Mouse (Mus musculus) embryonic facial prominence, embryonic 14.5 days (tissue): ENCODE data around the gene Mgrn1. TPM values are rescaled to one million over a fixed set of nuclear protein-coding genes. Genes with fewer than 3 reads are reported as not detected.

Experiments
- ATAC-seq: fragments of 200-750 bp; cut with Nextera tagmentation; 2 replicates; pipeline ENCODE4 v1.8.0; 2017; ENCODE audit warnings: low read depth, moderate number of reproducible peaks, moderate TSS enrichment
- DNase-seq: peaks from one replicate; pipeline ENCODE4 v3.0.0-alpha.2; 2015; ENCODE audit warnings: low spot score
- H3K27ac ChIP-seq: fragments of 300-500 bp; sonication (generic); replicated peaks from 2 replicates; pipeline ENCODE4 v1.5.1; 2014; ENCODE audit warnings: low read depth, mild to moderate bottlenecking, low read length, moderate library complexity
- H3K27me3 ChIP-seq: fragments of 300-500 bp; sonication (generic); replicated peaks from 2 replicates; pipeline ENCODE4 v1.6.1; 2014; ENCODE audit warnings: low read length; ENCODE audit not compliant: control insufficient read depth, insufficient read depth
- H3K36me3 ChIP-seq: fragments of 300-500 bp; sonication (generic); 2 replicates; pipeline ENCODE4 v1.6.1; 2014; ENCODE audit warnings: low read length, mixed read lengths; ENCODE audit not compliant: control insufficient read depth, insufficient read depth
- H3K4me1 ChIP-seq: fragments of 300-500 bp; sonication (generic); 2 replicates; pipeline ENCODE4 v1.6.1; 2014; ENCODE audit warnings: antibody characterized with exemption, low read length; ENCODE audit not compliant: control insufficient read depth, insufficient read depth
- H3K4me2 ChIP-seq: fragments of 300-500 bp; sonication (generic); 2 replicates; pipeline ENCODE4 v1.6.1; 2014; ENCODE audit warnings: low read depth, mild to moderate bottlenecking, low read length, moderate library complexity, mixed read lengths
- H3K4me3 ChIP-seq: fragments of 300-500 bp; sonication (generic); 2 replicates; pipeline ENCODE4 v1.5.1; 2014; ENCODE audit warnings: low read depth, mild to moderate bottlenecking, low read length
- H3K9ac ChIP-seq: fragments of 300-500 bp; sonication (generic); 2 replicates; pipeline ENCODE4 v1.6.1; 2014; ENCODE audit warnings: low read depth, mild to moderate bottlenecking, low read length, moderate library complexity, mixed read lengths
- H3K9me3 ChIP-seq: fragments of 300-500 bp; sonication (generic); 2 replicates; pipeline ENCODE4 v1.6.1; 2016; ENCODE audit warnings: low read length; ENCODE audit not compliant: control insufficient read depth
- WGBS: fragments of 180-500 bp; shearing (Covaris S2); extraction: QIAGEN DNeasy Blood & Tissue Kit; methylation state at CpG from one replicate; pipeline ENCODE4 v1.1.7; 2014; 5-methylcytosine and 5-hydroxymethylcytosine counted together
- polyA plus RNA-seq: library from polyadenylated mRNA; unstranded; fragments of >200 nt; fragmentation: Nextera tagmentation; extraction: Ambion mirVana; gene quantifications from 2 replicates; pipeline ENCODE4 v1.2.1, GENCODE M21; 2014

The Mgrn1 gene
- polyA plus RNA-seq, 1 experiment from 2014 or later, result 76.2 TPM

GRCm38 (mm10) chr16:4855046-4855650 is 30.9 kb upstream of the Mgrn1 start:
- Histone ChIP-seq H3K4me2 (no peak overlapping the region), H3K27me3 (no peaks in the 10 kb centered on the region), H3K27ac (no peak overlapping the region), H3K9ac (no peak overlapping the region), H3K9me3 (no peaks in the 10 kb centered on the region), H3K4me3 (no peak overlapping the region), H3K36me3 (no peaks in the 10 kb centered on the region), H3K4me1 (no peaks in the 10 kb centered on the region)
- WGBS, result 50% methylated on average over 5 of the region's 5 CpGs
- ATAC-seq (no peak), DNase-seq (no peak)

- Histone ChIP-seq H3K27me3 (no peaks in the 10 kb centered on the region), H3K9ac (no peak overlapping the region), H3K27ac (no peak overlapping the region), H3K36me3 (no peaks in the 10 kb centered on the region), H3K4me2 (no peak overlapping the region), H3K9me3 (no peaks in the 10 kb centered on the region), H3K4me1 (no peaks in the 10 kb centered on the region), H3K4me3 (no peak overlapping the region)
- DNase-seq (no peak), ATAC-seq (no peak)
- 35% methylated on average over 10 of the region's 10 CpGs for WGBS
Observed at GRCm38 (mm10) chr16:4861392-4861791, 24.7 kb upstream of the Mgrn1 start.

GRCm38 (mm10) chr16:4862863-4863483 is 23.1 kb upstream of the Mgrn1 start:
- Histone ChIP-seq H3K9me3 (no peaks in the 10 kb centered on the region), H3K4me3 (no peak overlapping the region), H3K27ac (no peak overlapping the region), H3K4me1 (no peaks in the 10 kb centered on the region), H3K9ac (no peak overlapping the region), H3K4me2 (no peak overlapping the region), H3K36me3 (no peaks in the 10 kb centered on the region), H3K27me3 (no peaks in the 10 kb centered on the region)
- WGBS, result 50% methylated on average over 9 of the region's 9 CpGs
- DNase-seq (peak; percentile 71), ATAC-seq (peak; percentile 86)

GRCm38 (mm10) chr16:4863742-4864141 is 22.3 kb upstream of the Mgrn1 start:
- Histone ChIP-seq H3K27ac (no peak overlapping the region), H3K36me3 (no peaks in the 10 kb centered on the region), H3K27me3 (no peaks in the 10 kb centered on the region), H3K4me2 (no peak overlapping the region), H3K4me3 (no peak overlapping the region), H3K9ac (no peak overlapping the region), H3K9me3 (no peaks in the 10 kb centered on the region), H3K4me1 (no peaks in the 10 kb centered on the region)
- no peak for ATAC-seq
- no peak for DNase-seq
- 79% methylated on average over 8 of the region's 8 CpGs for WGBS

GRCm38 (mm10) chr16:4866101-4866695 is 19.9 kb upstream of the Mgrn1 start:
- H3K4me3 ChIP-seq, result no peak overlapping the region
- no peak overlapping the region for H3K4me2 ChIP-seq
- DNase-seq, result peak; percentile 36
- H3K27ac ChIP-seq, result no peak overlapping the region
- WGBS, result 40% methylated on average over 7 of the region's 7 CpGs
- H3K9ac ChIP-seq, result no peak overlapping the region
- no peak for ATAC-seq
- peaks cover 16% of the 10 kb centered on the region; the same call in 1 of the 2 replicates for H3K36me3 ChIP-seq
- H3K27me3 ChIP-seq, result no peaks in the 10 kb centered on the region
- H3K4me1 ChIP-seq, result no peaks in the 10 kb centered on the region
- no peaks in the 10 kb centered on the region for H3K9me3 ChIP-seq

- Histone ChIP-seq H3K9ac (no peak overlapping the region), H3K27ac (no peak overlapping the region), H3K4me3 (no peak overlapping the region), H3K4me2 (no peak overlapping the region), H3K9me3 (no peaks in the 10 kb centered on the region), H3K4me1 (no peaks in the 10 kb centered on the region), H3K27me3 (no peaks in the 10 kb centered on the region), H3K36me3 (peaks cover 47% of the 10 kb centered on the region)
- DNase-seq (no peak), ATAC-seq (no peak)
- WGBS, result 85% methylated on average over 5 of the region's 5 CpGs
Observed at GRCm38 (mm10) chr16:4870490-4870889, 15.6 kb upstream of the Mgrn1 start.

- Histone ChIP-seq H3K4me3 (no peak overlapping the region), H3K4me2 (no peak overlapping the region), H3K36me3 (peaks cover 53% of the 10 kb centered on the region), H3K4me1 (no peaks in the 10 kb centered on the region), H3K27me3 (no peaks in the 10 kb centered on the region), H3K9me3 (no peaks in the 10 kb centered on the region), H3K9ac (no peak overlapping the region), H3K27ac (no peak overlapping the region)
- ATAC-seq (no peak), DNase-seq (no peak)
- WGBS, result 73% methylated on average over 2 of the region's 2 CpGs
Observed at GRCm38 (mm10) chr16:4871926-4872325, 14.1 kb upstream of the Mgrn1 start.

- Histone ChIP-seq H3K4me2 (no peak overlapping the region), H3K9ac (no peak overlapping the region), H3K4me3 (no peak overlapping the region), H3K27me3 (no peaks in the 10 kb centered on the region), H3K9me3 (no peaks in the 10 kb centered on the region), H3K36me3 (peaks cover 44% of the 10 kb centered on the region), H3K27ac (no peak overlapping the region), H3K4me1 (peaks cover 15% of the 10 kb centered on the region; the same call in 1 of the 2 replicates)
- DNase-seq, result no peak
- WGBS, result 87% methylated on average over 16 of the region's 23 CpGs
- ATAC-seq, result no peak
Observed at GRCm38 (mm10) chr16:4875198-4876032, 10.6 kb upstream of the Mgrn1 start.
